Mouse (Mus musculus): ENCODE results near the gene Vmn2r104. TPM values are rescaled to one million over a fixed set of nuclear protein-coding genes. Genes with fewer than 3 reads are reported as not detected.

Vmn2r104 gene
- polyA plus RNA-seq (2015; fragmentation: Nextera tagmentation; extraction: Ambion mirVana) = not detected in 2 replicates

DNA sequence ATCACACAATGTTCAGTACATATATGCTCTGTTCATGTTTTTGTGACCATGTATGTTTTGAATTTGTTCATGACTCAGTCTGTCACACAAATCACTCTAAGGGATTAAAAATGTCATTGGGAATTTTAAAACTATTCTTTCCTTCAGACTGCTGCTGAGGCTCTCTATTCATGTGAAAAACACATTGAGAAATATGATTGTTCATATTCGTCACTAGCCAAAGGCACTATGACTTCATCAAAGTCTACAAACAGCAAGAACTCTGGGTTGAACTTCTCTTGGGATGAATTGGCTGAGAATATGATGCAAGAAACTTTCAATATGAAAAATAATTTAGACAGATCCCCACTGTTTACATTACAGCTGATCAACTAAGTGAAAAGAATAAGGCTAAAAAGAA is at the start of gene Vmn2r104:
Vmn2r104 (minus strand) TSS at position 101 of the 400 bp plus-strand sequence.
- Histone ChIP-seq H3K4me1 (no peaks in the 10 kb centered on the region), H3K4me2 (no peak within 1 kb of the TSS), H3K27me3 (no peaks in the 10 kb centered on the region), H3K9ac (no peak within 1 kb of the TSS), H3K4me3 (no peak within 1 kb of the TSS), H3K9me3 (peaks cover 13% of the 10 kb centered on the region), H3K27ac (no peak within 1 kb of the TSS), H3K36me3 (no peaks in the 10 kb centered on the region)
- no peak for ATAC-seq (ENCODE audit: insufficient number of reproducible peaks, low FRiP score, low TSS enrichment, low read depth)
- 77% methylated on average over 1 of the region's 1 CpGs for WGBS

DNA sequence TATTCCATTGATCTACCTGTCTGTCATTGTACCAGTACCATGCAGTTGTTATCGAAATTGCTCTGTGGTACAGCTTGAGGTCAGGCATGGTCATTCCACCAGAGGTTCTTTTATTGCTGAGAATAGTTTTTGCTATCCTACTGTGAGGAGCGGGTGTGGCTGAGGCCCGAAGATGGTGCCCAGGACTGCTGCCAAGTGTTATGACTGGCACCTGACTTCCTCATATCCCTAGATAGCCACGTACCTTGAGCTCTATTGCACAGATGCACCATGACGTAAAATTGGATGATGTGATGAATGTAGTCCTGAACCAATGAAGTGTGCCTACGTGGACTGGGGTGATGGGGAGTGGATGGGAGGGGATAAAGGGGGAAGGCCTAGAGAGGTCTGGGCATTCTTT is 26.0 kb upstream of the Vmn2r104 start:
- 75% methylated on average over 6 of the region's 6 CpGs for WGBS

DNA sequence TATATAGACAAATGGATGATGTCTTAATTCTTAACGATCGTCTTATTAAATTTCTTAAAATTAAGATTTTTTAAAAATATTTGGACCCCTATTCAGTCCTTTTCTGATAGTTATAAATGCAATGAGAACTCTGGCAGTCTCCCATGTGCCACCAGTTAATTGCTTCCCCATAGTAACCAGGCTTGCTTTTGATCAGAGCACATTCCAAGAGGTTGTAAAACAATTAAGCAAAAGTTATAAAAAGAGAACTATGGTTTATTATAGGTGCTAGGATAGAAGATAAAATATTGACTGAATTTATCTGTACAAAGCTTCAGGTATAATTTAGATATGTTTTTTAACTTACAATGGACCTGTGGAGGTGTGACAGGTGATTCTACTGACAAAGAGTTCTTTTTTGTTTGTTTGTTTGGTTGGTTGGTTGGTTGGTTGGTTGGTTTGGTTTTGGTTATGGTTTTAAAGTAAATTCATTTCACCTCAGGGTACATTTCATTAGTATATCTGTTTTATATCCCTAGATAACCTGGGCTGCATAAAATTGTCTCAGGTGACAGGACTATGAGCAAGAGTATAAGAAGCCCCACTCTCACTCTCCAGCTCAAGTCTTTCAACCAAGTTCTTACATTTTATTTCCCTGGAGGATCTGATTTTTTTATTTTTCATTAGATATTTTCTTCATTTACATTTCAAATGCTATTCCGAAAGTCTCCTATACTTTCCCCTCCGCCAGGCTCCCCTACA is 23.7 kb upstream of the Vmn2r104 start:
- no peak overlapping the region for H3K9ac ChIP-seq
- no peaks in the 10 kb centered on the region for H3K9me3 ChIP-seq
- H3K4me1 ChIP-seq = no peaks in the 10 kb centered on the region
- no peak overlapping the region for H3K4me2 ChIP-seq
- no peaks in the 10 kb centered on the region for H3K27me3 ChIP-seq
- 93% methylated on average over 4 of the region's 4 CpGs for WGBS
- H3K27ac ChIP-seq = no peak overlapping the region
- no peak for ATAC-seq (ENCODE audit: insufficient number of reproducible peaks, low FRiP score, low TSS enrichment, low read depth)
- H3K4me3 ChIP-seq = no peak overlapping the region
- no peaks in the 10 kb centered on the region for H3K36me3 ChIP-seq

More for the DNA sequence above, 26.0 kb upstream of the Vmn2r104 start:
- H3K4me1 ChIP-seq = no peaks in the 10 kb centered on the region
- H3K9ac ChIP-seq = no peak overlapping the region
- H3K36me3 ChIP-seq = no peaks in the 10 kb centered on the region
- no peak for ATAC-seq (ENCODE audit: insufficient number of reproducible peaks, low FRiP score, low TSS enrichment, low read depth)
- H3K27ac ChIP-seq = no peak overlapping the region
- no peaks in the 10 kb centered on the region for H3K9me3 ChIP-seq
- H3K4me3 ChIP-seq = no peak overlapping the region
- no peak overlapping the region for H3K4me2 ChIP-seq
- no peaks in the 10 kb centered on the region for H3K27me3 ChIP-seq

Other genes with a start within 250 kb of the Vmn2r104 start
- not detected in 2 replicates for gene Fpr-rs7, start 65.9 kb upstream of the Vmn2r104 start, polyA plus RNA-seq (2015; fragmentation: Nextera tagmentation; extraction: Ambion mirVana)
- not detected in 2 replicates for gene Fpr-rs6, start 134.8 kb upstream of the Vmn2r104 start, polyA plus RNA-seq (2015; fragmentation: Nextera tagmentation; extraction: Ambion mirVana)
- gene Vmn2r105, start 186.7 kb upstream of the Vmn2r104 start, polyA plus RNA-seq (2015; fragmentation: Nextera tagmentation; extraction: Ambion mirVana) = not detected in 2 replicates
- not detected in 2 replicates for gene Vmn2r106, start 237.2 kb upstream of the Vmn2r104 start, polyA plus RNA-seq (2015; fragmentation: Nextera tagmentation; extraction: Ambion mirVana)